Mouse (Mus musculus): ENCODE measurements around the gene Mapk1ip1l. TPM values are rescaled to one million over a fixed set of nuclear protein-coding genes. Genes with fewer than 3 reads are reported as not detected.
A peak's percentile ranks its signal among the peaks of the same experiment; 100 is the strongest.

Gene Mapk1ip1l
- polyA plus RNA-seq, 1 experiment = 26.1 TPM

- no peaks in the 10 kb centered on the region for H3K9me3 ChIP-seq
- H3K4me3 ChIP-seq (replicated peaks) = peak within 1 kb of the TSS; percentile 100
- no peaks in the 10 kb centered on the region for H3K27me3 ChIP-seq (replicated peaks)
- TF ChIP-seq FLI1 (IDR thresholded peaks at IDR 0.05; ENCODE audit: low read length) (no peak; the same call in 1 of the 2 replicates), GATA1 (IDR thresholded peaks at IDR 0.05; ENCODE audit: borderline replicate concordance, low read length) (no peak)
- peaks cover 30% of the 10 kb centered on the region for H3K4me1 ChIP-seq
- H3K36me3 ChIP-seq (replicated peaks; ENCODE audit: low read length) = peaks cover 30% of the 10 kb centered on the region
Measured at GRCm38 (mm10) chr14:47276637-47277393, 21.3 kb upstream of the Mapk1ip1l start, which contains the start of the genes Wdhd1 and Socs4. Wdhd1 (minus strand) TSS chr14:47276857. Socs4 (plus strand) TSS chr14:47276931.

GRCm38 (mm10) chr14:47279058-47279457, 19.0 kb upstream of the Mapk1ip1l start:
- peaks cover 41% of the 10 kb centered on the region for H3K4me1 ChIP-seq
- peaks cover 20% of the 10 kb centered on the region for H3K36me3 ChIP-seq (replicated peaks; ENCODE audit: low read length)
- no peaks in the 10 kb centered on the region for H3K27me3 ChIP-seq (replicated peaks)
- H3K9me3 ChIP-seq = no peaks in the 10 kb centered on the region
- H3K4me3 ChIP-seq (replicated peaks) = no peak overlapping the region
- TF ChIP-seq GATA1 (IDR thresholded peaks at IDR 0.05; ENCODE audit: borderline replicate concordance, low read length) (no peak), FLI1 (IDR thresholded peaks at IDR 0.05; ENCODE audit: low read length) (no peak)

GRCm38 (mm10) chr14:47281535-47281934, 16.5 kb upstream of the Mapk1ip1l start:
- TF ChIP-seq GATA1 (IDR thresholded peaks at IDR 0.05; ENCODE audit: borderline replicate concordance, low read length) = no peak
- no peak for TF ChIP-seq FLI1 (IDR thresholded peaks at IDR 0.05; ENCODE audit: low read length)
- Histone ChIP-seq H3K9me3 (no peaks in the 10 kb centered on the region), H3K4me1 (peaks cover 37% of the 10 kb centered on the region; the same call in 1 of the 2 replicates), H3K4me3 (replicated peaks) (no peak overlapping the region), H3K27me3 (replicated peaks) (no peaks in the 10 kb centered on the region), H3K36me3 (replicated peaks; ENCODE audit: low read length) (peaks cover 25% of the 10 kb centered on the region)

- Histone ChIP-seq H3K36me3 (replicated peaks; ENCODE audit: low read length) (peaks cover 29% of the 10 kb centered on the region), H3K27me3 (replicated peaks) (no peaks in the 10 kb centered on the region), H3K4me1 (peaks cover 31% of the 10 kb centered on the region; the same call in 1 of the 2 replicates), H3K4me3 (replicated peaks) (no peak overlapping the region), H3K9me3 (no peaks in the 10 kb centered on the region)
- TF ChIP-seq FLI1 (IDR thresholded peaks at IDR 0.05; ENCODE audit: low read length) = no peak
- TF ChIP-seq GATA1 (IDR thresholded peaks at IDR 0.05; ENCODE audit: borderline replicate concordance, low read length) = no peak
Measured at GRCm38 (mm10) chr14:47283568-47283967, 14.5 kb upstream of the Mapk1ip1l start.

- H3K36me3 ChIP-seq (replicated peaks; ENCODE audit: low read length) = peaks cover 35% of the 10 kb centered on the region
- TF ChIP-seq FLI1 (IDR thresholded peaks at IDR 0.05; ENCODE audit: low read length) (no peak), GATA1 (IDR thresholded peaks at IDR 0.05; ENCODE audit: borderline replicate concordance, low read length) (no peak)
- H3K4me1 ChIP-seq = peaks cover 25% of the 10 kb centered on the region; the same call in 1 of the 2 replicates
- no peaks in the 10 kb centered on the region for H3K9me3 ChIP-seq
- H3K27me3 ChIP-seq (replicated peaks) = no peaks in the 10 kb centered on the region
- no peak overlapping the region for H3K4me3 ChIP-seq (replicated peaks)
Measured at GRCm38 (mm10) chr14:47285271-47285670, 12.8 kb upstream of the Mapk1ip1l start.

GRCm38 (mm10) chr14:47286215-47286614, 11.9 kb upstream of the Mapk1ip1l start:
- H3K36me3 ChIP-seq (replicated peaks; ENCODE audit: low read length) = peaks cover 33% of the 10 kb centered on the region
- H3K4me1 ChIP-seq = peaks cover 25% of the 10 kb centered on the region; the same call in 1 of the 2 replicates
- H3K4me3 ChIP-seq (replicated peaks) = no peak overlapping the region
- no peaks in the 10 kb centered on the region for H3K9me3 ChIP-seq
- TF ChIP-seq FLI1 (IDR thresholded peaks at IDR 0.05; ENCODE audit: low read length) = no peak
- no peak for TF ChIP-seq GATA1 (IDR thresholded peaks at IDR 0.05; ENCODE audit: borderline replicate concordance, low read length)
- H3K27me3 ChIP-seq (replicated peaks) = no peaks in the 10 kb centered on the region

- Histone ChIP-seq H3K27me3 (replicated peaks) (no peaks in the 10 kb centered on the region), H3K4me1 (peaks cover 25% of the 10 kb centered on the region; the same call in 1 of the 2 replicates), H3K4me3 (replicated peaks) (no peak overlapping the region), H3K36me3 (replicated peaks; ENCODE audit: low read length) (peaks cover 32% of the 10 kb centered on the region), H3K9me3 (no peaks in the 10 kb centered on the region)
- TF ChIP-seq FLI1 (IDR thresholded peaks at IDR 0.05; ENCODE audit: low read length) (no peak), GATA1 (IDR thresholded peaks at IDR 0.05; ENCODE audit: borderline replicate concordance, low read length) (no peak)
Measured at GRCm38 (mm10) chr14:47287021-47287420, 11.0 kb upstream of the Mapk1ip1l start.

GRCm38 (mm10) chr14:47291772-47292171, 6.3 kb upstream of the Mapk1ip1l start:
- Histone ChIP-seq H3K36me3 (replicated peaks; ENCODE audit: low read length) (peaks cover 29% of the 10 kb centered on the region), H3K9me3 (no peaks in the 10 kb centered on the region), H3K4me3 (replicated peaks) (no peak overlapping the region), H3K27me3 (replicated peaks) (no peaks in the 10 kb centered on the region), H3K4me1 (peaks cover 9% of the 10 kb centered on the region; the same call in 1 of the 2 replicates)
- TF ChIP-seq GATA1 (IDR thresholded peaks at IDR 0.05; ENCODE audit: borderline replicate concordance, low read length) (no peak), FLI1 (IDR thresholded peaks at IDR 0.05; ENCODE audit: low read length) (no peak)

- no peaks in the 10 kb centered on the region for H3K9me3 ChIP-seq
Measured at GRCm38 (mm10) chr14:47294136-47294535, 3.9 kb upstream of the Mapk1ip1l start.

GRCm38 (mm10) chr14:47296232-47296631, 1.8 kb upstream of the Mapk1ip1l start:
- no peak for TF ChIP-seq GATA1 (IDR thresholded peaks at IDR 0.05; ENCODE audit: borderline replicate concordance, low read length)
- no peak for TF ChIP-seq FLI1 (IDR thresholded peaks at IDR 0.05; ENCODE audit: low read length)
- H3K36me3 ChIP-seq (replicated peaks; ENCODE audit: low read length) = peaks cover 13% of the 10 kb centered on the region
- H3K27me3 ChIP-seq (replicated peaks) = no peaks in the 10 kb centered on the region
- peaks cover 33% of the 10 kb centered on the region for H3K4me1 ChIP-seq
- H3K9me3 ChIP-seq = no peaks in the 10 kb centered on the region
- H3K4me3 ChIP-seq (replicated peaks) = no peak overlapping the region

More at GRCm38 (mm10) chr14:47294136-47294535, 3.9 kb upstream of the Mapk1ip1l start:
- H3K36me3 ChIP-seq (replicated peaks; ENCODE audit: low read length) = peaks cover 23% of the 10 kb centered on the region
- TF ChIP-seq FLI1 (IDR thresholded peaks at IDR 0.05; ENCODE audit: low read length) (no peak), GATA1 (IDR thresholded peaks at IDR 0.05; ENCODE audit: borderline replicate concordance, low read length) (no peak)
- no peak overlapping the region for H3K4me3 ChIP-seq (replicated peaks)
- H3K27me3 ChIP-seq (replicated peaks) = no peaks in the 10 kb centered on the region
- peaks cover 16% of the 10 kb centered on the region; the same call in 1 of the 2 replicates for H3K4me1 ChIP-seq
